Mouse (Mus musculus) kidney, postnatal 36 days (tissue): Measurements from ENCODE around the gene Smoc2.
A peak's percentile ranks its signal among the peaks of the same experiment; 100 is the strongest.

Experiments used
- DNase-seq, 2 experiments: peaks; one replicate each; pipeline ENCODE4 v3.0.0; 2021 to 2022; ENCODE audit warnings: mixed read lengths in 2 of 2

The Smoc2 gene

DNA sequence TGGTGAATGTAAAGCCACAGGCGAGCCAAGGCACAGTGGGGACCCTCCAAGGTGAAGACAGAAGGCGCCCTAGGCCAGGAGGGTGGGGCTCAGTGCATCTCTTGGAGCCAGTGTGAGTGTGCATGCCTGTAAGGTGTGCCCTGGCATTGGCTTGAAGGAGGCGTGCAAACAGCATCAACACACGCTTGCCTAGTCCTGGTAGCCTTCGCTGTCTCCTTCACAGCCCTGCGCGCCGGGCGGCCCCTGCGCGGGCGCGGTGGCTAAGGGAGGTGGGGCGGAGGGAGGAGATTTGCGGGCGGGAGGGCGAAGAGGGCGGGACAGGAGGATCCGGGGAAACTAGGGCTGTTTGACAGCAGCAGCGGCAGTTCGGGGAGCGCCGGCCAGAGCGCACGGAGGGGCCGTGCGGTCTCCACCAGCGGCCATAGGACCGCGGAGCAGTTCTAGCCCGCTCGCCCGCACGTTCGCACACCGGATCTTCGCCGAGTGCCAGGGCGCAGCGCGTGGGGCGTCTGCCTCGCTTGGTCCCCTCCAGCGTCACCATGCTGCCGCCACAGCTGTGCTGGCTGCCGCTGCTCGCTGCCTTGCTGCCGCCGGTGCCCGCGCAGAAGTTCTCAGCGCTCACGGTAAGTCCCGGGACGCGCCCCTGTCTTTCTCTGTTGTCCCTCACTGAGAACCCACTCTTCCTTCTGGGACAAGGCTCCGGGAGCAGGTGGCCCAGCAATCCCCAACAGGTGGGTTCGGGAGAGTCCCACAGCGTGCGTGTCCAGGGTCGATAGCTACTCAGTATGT lies at the start of gene Smoc2:
TSS of gene Smoc2 (plus strand) at position 330 of the 789 bp plus-strand sequence.
- peak in 1 of 2 experiments; percentile 29 for DNase-seq

DNA sequence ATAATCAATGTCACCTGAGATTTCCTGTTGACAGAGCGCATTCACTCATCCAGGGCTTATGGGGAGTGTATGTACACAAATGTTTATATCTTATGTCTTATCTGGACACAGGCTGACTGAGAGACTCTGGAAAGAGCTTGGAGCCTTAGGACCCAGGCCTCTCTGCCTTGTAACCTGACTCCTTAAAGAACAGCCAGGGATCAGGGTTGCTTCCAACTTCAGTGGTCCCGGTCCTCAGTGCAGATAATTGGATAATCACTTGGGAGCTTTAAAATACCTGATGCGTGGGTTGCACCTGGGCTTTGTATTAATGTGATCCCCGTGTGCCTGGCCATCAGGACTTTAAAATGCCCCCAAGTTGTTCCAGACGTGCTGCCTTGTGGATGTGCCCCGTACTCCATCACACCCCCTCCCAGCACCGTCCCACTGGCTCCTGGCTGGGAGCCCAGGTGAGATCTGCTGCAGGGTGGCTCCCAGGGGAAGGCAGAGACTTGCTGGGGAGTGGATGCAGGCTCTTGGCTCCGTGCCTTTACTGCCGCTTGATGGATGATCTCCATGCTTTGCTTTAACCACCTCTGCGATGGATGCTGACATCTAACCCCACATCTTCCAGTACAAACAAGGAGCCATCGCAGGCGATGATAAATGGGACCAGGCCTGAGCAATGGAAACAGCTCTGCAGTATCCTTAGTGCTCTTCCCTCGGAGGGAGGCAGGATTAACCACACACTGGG lies 48.4 kb upstream of the Smoc2 start:
- DNase-seq = peak in 1 of 2 experiments; percentile 21

DNA sequence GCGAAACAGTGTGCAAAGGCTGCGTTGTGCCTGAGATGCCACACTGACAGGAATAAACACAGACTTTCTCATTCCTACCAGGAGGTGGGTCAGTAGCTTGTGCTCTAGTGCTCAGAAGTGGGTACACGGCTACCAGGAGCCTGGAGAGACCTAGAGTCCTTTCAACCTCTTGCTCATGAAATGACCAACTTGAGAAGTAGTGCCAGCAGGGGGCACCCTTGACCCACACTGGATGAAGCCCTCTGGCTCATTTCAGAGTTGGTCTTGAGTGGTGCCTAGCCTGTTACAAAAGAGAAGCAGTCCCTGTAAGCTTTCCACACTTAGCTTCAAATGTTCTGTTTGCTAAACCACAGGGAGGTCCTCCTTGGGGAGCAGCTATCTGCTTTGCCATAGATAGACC lies 46.7 kb upstream of the Smoc2 start:
- DNase-seq = peak; percentile 73 to 93

DNA sequence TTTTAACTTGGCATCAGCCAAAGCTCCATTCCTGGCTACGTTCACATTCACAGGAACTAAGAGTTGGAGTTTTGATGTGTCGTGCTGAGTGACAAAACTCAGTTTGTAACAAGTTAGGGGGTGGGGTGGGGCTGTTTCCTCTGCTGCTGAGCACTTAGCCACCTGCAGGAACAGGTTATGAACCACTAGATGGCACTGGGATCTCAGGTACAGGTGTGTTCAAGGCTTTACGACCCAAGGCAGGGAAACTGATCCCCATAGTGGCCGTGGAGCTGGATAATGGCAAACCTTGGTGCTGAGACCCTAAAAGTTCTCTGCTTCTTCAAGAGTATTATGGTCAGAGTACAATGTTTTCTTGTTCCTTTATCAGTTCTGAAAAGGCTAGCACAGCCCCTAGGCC lies 45.6 kb upstream of the Smoc2 start:
- DNase-seq = no peak

DNA sequence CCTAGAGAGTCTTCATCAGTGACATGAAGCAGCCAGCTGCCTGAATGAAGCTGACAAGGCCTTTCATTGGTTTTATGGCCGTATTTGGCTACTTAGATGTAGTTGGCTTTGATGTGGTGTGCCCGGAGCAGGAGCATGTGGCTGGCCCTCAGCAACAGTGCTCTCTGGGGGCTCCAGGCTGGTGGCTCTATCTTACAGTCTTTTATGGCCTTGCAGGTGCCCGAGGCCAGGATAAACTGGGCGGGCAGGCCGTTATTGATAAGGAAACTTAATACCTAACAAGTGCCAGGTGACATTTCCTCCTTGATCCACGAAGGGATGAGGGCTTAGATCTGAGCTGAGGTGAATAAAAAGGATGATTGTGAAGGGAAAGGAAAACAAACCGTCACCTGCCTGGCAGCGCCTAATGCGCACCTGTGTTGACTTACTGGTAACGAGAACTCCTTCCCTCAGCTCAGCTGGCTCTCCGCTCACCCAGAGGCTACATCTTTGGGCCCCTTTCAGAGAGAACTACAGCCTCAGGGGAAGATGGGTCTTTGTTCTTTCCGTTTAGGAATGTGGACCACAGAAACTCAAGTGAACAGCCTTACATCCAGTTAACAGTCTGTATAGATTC lies 44.4 kb upstream of the Smoc2 start:
- no peak for DNase-seq

DNA sequence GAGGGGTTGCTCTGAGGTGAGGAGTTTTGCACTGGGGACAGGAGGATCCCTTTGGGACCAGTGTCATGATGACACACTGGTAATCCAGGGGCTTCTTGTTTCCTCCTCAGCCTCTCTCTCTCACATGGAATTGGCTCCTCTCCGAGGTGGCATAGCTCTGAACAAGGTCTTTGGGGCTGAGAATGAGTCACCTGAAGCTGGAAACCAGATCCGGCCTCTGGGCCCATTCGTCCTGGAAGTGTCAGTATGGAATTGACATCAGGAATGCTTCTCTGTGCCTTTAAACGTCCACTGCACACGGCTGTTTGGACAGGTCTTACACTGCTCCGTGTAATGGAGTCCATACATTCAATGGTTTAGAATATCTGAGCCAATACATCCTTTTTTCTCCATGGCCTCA lies 42.2 kb upstream of the Smoc2 start:
- DNase-seq = no peak

DNA sequence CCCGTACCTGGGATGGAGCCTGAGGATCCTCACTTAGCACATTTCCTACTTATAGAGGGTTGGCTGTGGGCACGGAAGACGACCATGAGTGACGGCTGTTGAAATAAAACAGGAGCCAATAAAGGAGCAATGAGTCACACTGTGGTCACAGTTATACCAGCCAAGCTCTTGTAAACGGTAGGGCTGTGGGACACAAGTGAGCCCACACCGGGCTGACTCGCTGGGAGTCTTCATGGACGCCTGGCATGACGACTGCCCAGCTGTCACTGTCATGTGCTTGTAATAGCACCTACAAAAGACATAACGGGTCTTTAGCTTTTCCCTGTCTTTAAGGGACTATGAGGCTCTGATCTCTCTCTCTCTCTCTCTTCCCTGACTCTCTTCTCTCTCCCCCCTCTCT lies 39.3 kb upstream of the Smoc2 start:
- DNase-seq = no peak

DNA sequence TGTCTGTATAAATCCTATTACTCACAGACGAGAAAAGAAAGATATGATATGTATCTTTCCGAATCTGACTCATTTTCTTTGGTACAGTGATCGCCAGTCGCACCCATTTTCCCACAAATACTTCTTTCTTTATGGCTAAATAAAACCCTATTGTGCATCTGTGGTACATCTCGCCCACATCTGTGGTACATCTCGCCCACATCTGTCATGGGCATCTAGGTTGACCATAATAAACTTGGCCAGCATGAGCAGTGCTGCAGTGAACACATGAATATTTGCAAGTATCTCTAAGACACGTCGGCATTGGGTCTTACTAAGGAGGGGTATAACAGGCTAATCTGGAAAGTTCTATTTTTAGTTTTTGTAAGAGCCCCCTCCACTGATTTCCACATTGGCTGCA lies 36.7 kb upstream of the Smoc2 start:
- DNase-seq = no peak

DNA sequence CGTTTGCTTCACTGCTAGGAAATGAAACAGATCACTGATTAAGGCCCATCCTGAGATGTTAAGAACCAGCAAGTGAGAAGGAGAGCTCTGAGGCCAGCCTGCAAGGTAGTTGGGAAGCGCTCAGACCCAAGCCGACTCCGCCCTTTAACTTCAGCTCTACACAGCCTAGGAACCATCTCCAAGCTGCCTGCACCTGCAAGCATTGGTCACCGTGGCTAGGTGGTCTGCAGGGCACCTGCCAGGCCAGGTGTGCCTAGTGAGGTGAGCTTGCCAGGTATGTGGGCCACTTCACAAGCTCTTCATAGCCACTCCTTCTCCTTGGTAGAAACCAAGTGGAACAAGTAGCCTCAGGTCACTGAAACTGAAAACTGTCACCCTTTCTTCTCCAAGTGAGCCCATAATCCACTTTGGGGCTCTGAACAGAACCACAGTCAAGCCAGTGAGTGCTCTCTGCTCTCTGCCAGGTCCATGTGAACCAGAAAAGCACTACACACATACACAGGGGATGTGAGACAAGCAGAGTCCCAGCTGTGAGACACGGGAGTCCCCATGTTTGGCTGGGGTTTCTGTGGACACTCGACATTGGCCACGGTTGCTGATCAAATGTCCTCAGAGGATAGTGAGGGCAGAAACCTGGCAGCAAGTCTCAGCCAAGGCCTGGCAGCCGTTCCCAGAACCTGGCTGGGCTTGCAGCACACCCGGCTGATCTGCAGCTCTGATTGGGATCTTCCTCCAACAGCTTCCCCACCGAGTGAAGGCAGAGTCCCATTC lies 34.9 kb upstream of the Smoc2 start:
- peak in 1 of 2 experiments; percentile 15 for DNase-seq

DNA sequence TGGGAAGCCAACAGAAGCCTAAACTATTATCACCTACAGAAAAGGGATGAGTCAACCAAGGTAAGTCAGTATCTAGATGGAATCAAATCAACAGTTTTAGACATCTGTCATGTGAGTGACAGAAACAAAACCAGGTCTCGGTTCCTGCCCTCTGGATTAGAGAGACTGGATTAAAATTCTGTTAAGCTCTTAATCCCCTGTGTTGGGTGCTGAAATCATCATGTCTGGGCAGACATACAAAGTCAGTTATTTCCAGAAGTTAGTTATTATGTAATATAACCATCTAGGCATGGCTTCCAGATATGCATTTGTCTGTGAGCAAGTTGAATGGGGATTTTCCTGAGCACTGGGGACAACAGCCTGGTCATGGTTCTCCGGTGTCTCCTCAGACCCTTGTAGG lies 33.0 kb upstream of the Smoc2 start:
- DNase-seq = no peak

DNA sequence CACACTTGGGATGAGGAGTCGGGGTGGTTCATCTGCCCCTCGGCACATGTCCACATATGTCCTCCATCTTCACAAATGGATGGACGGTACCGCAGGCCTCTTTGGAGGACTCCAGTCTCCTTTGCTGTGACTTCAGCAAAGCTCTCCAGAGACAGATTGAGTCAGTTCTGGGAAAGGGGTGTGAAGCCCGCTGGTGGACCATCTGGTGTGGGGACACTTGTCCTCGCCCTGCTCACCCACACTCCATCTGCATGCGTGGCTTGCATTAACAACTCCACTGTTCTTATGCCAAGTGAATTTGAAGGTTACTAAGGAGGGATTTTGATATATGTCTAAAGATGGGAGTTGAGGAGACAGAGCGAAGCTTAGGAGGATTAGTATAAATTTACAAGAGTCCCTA lies 31.4 kb upstream of the Smoc2 start:
- no peak for DNase-seq

DNA sequence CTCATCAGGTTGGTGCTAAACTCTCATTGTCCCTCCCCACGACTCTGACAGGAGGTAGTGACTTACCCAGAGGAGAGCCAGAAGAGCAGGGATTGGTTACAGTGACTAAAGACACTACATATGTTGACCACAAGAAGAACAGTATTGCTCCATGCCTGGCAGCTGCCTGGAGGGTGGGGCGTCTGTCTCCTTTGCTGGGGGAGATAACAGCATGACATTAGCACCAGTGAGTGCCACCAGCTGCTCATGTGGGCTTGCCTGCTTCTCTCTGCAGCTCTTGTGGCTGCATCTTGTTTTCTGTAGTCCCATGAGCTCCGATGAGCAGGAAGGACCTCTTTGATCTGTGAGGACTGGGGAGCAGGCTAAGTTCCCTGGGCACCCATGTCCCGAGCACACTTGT lies 29.7 kb upstream of the Smoc2 start:
- DNase-seq = no peak

DNA sequence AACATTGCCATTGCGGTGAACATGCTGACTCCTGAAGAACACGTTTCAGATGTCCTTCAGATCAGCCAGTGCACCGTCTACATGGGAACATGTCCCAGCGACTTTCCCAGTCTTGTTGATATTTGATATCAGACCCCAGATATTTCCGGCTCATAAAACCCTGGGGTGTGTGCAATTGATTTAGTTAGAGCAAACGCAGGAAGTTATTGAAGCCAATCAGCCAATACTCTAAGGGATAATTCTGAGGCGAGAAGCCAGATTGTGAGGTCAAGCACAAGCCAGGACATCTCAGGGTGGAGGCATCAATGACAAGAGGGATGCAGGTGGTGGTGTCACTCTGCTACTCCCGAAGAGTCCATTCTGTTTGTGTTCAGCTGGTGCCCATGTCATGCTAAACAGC lies 28.9 kb upstream of the Smoc2 start:
- no peak for DNase-seq

DNA sequence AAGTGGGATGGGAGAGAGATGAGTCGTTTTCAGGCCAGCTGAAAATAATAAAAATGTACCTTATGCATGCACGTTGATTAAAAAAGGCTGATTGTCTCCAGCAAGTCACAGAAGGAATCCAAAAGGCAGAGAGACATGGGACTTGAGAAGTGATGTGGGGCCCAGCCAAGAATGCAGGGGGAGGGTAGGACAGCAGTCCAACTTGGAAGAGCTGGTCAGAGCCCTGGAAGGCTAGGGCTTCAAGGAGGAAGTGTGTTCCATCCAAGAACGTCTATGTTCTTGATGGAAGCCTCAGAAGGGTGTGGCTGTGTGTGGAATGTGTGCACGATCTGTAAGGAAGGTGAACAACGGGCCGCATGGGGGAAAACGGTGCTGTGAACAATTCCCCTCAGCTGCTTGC lies 26.9 kb upstream of the Smoc2 start:
- no peak for DNase-seq

DNA sequence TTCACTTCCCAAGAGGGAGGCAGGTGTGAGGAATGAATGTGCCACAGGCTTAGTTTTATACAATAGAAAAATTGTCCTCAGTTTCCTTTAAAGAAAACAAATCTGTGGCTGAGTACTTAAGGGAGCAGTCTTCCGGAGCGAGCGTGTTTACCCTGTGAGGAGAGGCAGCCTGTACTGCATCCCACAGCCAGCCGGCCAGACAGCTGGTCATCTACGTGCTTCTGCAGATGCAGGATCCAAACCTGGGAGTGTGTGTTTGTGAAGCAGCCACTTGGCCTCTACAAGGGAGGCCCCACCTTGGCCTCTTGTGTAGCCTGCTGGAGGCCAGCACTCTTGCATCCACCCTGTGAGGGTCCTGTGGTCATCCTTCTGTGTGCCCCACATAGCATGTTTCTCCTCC lies 24.7 kb upstream of the Smoc2 start:
- peak in 1 of 2 experiments; percentile 17 for DNase-seq

DNA sequence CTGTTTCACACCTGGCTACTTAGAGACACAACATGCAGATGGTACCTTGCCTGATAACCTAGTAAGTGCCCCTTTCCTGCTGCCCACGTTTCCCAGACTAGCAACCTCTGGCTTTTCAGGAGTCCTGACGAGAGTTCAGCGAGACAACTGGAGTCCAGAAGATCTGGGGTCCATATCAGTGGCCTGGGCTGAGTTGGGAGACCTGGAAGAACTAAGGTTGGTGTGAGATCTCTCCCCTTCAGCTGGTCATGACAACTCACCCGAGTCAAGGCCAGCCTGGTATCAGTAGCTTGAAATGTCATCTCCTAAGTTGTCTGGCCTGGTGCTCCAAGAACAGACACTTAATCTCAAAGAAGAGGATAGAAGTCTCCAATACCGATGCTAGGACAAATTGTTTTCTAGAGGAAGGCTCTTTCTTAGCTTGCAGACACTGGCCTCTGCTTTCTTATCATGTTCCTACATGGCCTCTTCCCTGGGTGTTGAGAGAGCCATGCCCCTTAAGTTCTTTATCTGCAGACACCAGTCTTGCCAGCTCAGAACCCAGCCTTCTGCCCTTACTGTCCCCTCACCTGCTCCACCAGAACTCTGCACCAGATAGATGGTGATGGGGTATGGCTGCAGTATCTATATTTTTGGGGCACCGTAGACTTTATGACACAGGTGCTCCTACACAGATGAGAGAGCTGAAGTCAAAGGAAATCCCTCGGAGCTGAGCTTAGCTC lies 21.3 kb upstream of the Smoc2 start:
- DNase-seq = no peak

DNA sequence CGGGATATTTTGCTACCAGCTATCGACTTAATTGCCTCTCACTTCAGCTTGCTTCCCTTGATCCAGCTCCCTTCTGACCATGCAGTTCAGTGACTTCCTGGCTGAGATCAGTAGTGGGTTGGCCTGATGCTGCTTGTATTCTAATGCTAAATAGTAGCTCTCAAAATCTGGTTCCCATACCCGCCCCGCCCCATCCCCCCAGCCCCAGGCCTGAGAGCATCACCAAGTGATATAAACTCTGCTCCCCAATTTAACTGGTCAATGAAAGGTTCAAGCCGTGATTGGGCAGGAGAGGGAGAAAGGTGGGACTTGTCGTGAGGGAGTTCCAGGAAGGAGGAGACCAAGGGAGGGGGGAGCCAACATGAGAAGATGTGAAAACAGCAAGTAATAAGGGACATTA lies 20.4 kb upstream of the Smoc2 start:
- DNase-seq = no peak

DNA sequence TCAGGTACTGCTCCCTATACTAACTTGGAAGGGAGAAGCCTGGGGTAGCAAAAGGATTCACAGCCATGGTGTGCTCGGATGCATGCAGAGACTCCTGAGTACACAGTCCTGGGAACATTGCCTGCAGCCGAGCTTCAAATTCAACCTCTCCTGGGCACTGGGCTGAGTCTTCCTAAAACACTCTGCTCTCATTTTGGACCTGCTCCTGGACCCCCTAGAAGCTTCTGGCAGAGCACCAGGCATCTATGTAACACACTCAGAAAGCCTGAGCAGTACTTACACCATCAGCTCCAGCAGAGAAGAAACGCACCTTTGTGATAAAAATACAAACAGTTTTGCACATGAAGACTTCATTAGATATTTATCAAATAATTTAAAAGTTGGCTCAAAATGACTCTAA lies 18.3 kb upstream of the Smoc2 start:
- DNase-seq = no peak

DNA sequence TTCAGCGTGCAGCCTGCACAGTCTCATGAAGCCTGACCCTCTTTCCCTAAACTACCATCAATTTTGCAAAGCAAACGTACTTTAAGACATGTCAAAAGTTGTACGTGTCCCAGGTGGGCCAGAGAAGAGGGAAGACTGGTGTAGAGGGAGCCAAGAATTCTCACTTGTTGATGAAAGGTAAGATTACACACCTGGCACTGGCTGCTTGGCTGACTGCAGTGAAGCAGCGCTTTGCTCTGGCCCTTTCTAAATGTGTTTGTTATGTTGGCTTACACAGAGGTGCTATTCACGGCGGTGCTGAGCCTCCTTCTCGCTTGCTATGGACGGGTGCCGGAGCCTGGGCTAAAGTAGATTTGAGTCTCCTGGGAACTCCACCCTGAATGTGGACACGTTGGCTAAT lies 17.1 kb upstream of the Smoc2 start:
- DNase-seq = no peak

DNA sequence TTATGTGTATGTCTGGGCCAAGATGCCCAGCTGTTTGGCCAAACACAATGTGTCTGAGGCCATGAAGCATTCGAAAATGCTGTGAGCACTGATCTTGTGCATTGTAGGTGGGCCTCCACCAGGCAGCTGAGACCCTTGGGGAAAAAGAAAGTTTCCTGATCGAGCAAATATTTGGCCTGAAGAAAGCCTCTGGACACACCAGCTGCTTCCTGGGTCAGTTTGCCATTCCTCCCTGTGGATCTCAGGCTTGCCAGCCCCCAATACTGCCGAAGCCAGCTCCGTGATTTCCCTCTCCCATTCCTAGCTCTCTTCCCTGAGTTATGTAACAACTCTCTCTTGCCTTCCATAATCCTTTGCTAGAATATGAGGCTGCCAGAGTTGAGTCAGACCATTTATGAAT lies 11.3 kb upstream of the Smoc2 start:
- DNase-seq = no peak

DNA sequence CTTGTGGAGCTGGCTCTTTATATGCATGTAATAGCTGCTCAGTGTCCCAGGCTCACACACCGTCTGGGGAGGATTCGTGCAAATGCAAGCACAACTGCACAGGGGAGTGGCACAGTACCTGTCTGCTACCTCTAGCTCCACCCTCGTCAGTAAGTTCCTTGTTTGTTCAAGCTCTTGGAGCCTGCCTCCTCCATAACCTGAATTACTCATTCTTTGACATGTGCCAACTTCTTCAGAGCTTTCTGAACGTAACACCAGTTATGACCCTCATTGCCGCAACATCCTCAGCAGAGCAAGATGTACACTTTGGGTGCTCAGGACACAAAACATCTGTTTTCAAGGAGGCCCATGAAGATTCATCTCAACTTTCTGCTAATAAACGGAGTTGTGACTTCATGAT lies 5.9 kb upstream of the Smoc2 start:
- no peak for DNase-seq

DNA sequence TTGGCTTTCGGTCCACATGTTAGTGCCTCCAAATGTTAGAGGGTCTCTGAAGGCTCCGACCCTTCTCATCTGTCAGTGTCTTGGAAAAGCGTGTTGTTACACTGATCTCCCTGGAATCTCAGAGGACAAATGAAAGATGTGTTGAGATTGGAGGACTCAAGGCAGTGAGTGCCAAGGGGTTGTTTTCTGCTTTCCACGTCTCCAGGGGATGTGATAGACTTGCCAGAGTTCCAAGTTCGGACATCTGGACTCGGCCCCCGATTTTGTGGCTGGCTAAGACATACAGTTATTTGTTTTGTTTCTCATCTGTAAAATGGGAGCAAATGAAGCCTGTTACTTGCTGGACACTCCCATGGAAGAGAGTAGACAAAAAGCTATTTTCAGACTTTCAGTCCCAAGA lies 2.0 kb upstream of the Smoc2 start:
- no peak for DNase-seq

DNA sequence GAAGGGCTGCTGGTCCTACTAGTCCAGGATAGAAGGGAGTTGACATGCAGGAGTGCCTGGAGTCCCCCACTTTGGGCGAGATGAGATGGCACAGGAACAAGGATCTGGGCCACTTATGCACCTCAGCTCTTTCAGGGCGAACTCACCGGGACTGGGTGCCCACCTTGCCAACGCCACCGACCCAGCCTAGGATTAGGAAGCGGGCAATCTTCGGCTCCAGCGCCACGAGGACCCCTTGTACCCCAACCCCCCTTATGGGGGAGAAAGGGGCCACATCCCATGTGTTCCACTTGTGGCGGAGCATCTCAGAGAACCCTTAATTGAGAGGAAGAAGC lies 627 bp downstream of the Smoc2 start:
- DNase-seq = no peak
